Mouse (Mus musculus) lung, adult 2 months (tissue): ENCODE measurements around the gene Chd1.

ENCODE experiments used
- CTCF ChIP-seq: fragments of 200-500 bp; IDR thresholded peaks from 2 replicates; pipeline ENCODE4 v1.5.1; 2011; ENCODE audit warnings: mild to moderate bottlenecking, low read length, control low read depth; ENCODE audit not compliant: insufficient read depth
- POLR2A ChIP-seq: fragments of 200-500 bp; IDR thresholded peaks from 2 replicates; pipeline ENCODE4 v1.6.1; 2011; ENCODE audit warnings: low read depth, mild to moderate bottlenecking, control low read depth, low read length, borderline replicate concordance; ENCODE audit errors: extremely low read depth

- TF ChIP-seq CTCF (no peak), POLR2A (no peak)
Observed at GRCm38 (mm10) chr17:15774565-15775215, 69.9 kb downstream of the Chd1 start.
